Mouse (Mus musculus) lung, postnatal 14 days (tissue): ENCODE data around the gene Kcnmb3.
"Not testable (repeated sequence)": the region's sequence is repeated elsewhere in the genome, so short reads cannot be mapped to it uniquely, and the experiment has no call there.

ENCODE experiments used
- DNase-seq: peaks from one replicate; pipeline ENCODE4 v3.0.0; 2021

Kcnmb3 gene

GRCm38 (mm10) chr3:32494387-32495087 is 2.5 kb upstream of the Kcnmb3 start:
- peak; percentile 25 for DNase-seq

- DNase-seq, result no peak
These were observed 1.1 kb downstream of the Kcnmb3 start for GRCm38 (mm10) chr3:32490928-32491315.

GRCm38 (mm10) chr3:32490076-32490927 is 1.7 kb downstream of the Kcnmb3 start:
- DNase-seq, result no peak

- no peak for DNase-seq
These were observed 3.9 kb downstream of the Kcnmb3 start for GRCm38 (mm10) chr3:32488172-32488571.

- no peak for DNase-seq
These were observed 5.5 kb downstream of the Kcnmb3 start for GRCm38 (mm10) chr3:32486543-32486942.

GRCm38 (mm10) chr3:32483035-32483434 is 9.0 kb downstream of the Kcnmb3 start:
- DNase-seq, result no peak

- DNase-seq, result no peak
These were observed 12.1 kb downstream of the Kcnmb3 start for GRCm38 (mm10) chr3:32479961-32480360.

GRCm38 (mm10) chr3:32473184-32473583 is 18.8 kb downstream of the Kcnmb3 start:
- DNase-seq, result no peak

- no peak for DNase-seq
These were observed 19.7 kb downstream of the Kcnmb3 start for GRCm38 (mm10) chr3:32472191-32472900.

- peak; percentile 24 for DNase-seq
These were observed 20.9 kb downstream of the Kcnmb3 start for GRCm38 (mm10) chr3:32471098-32471497.

- no peak for DNase-seq
These were observed 21.6 kb downstream of the Kcnmb3 start for GRCm38 (mm10) chr3:32470449-32470848.

GRCm38 (mm10) chr3:32468411-32468810 is 23.6 kb downstream of the Kcnmb3 start:
- no peak for DNase-seq

GRCm38 (mm10) chr3:32467321-32467720 is 24.7 kb downstream of the Kcnmb3 start:
- DNase-seq, result no peak

GRCm38 (mm10) chr3:32459777-32460176 is 32.3 kb downstream of the Kcnmb3 start:
- DNase-seq, result peak; percentile 56

- DNase-seq, result no peak
These were observed 37.6 kb downstream of the Kcnmb3 start for GRCm38 (mm10) chr3:32454329-32455021.

- DNase-seq, result no peak
These were observed 50.3 kb downstream of the Kcnmb3 start for GRCm38 (mm10) chr3:32441710-32442109.

- DNase-seq, result no peak
These were observed 53.3 kb downstream of the Kcnmb3 start for GRCm38 (mm10) chr3:32438716-32439115.

- DNase-seq, result no peak
These were observed 54.2 kb downstream of the Kcnmb3 start for GRCm38 (mm10) chr3:32437820-32438219.

- DNase-seq, result no peak
These were observed 54.7 kb downstream of the Kcnmb3 start for GRCm38 (mm10) chr3:32437297-32437696.

- no peak for DNase-seq
These were observed 55.9 kb downstream of the Kcnmb3 start for GRCm38 (mm10) chr3:32436101-32436500.

GRCm38 (mm10) chr3:32434016-32434415 is 58.0 kb downstream of the Kcnmb3 start:
- no peak for DNase-seq

- DNase-seq, result no peak
These were observed 61.6 kb downstream of the Kcnmb3 start for GRCm38 (mm10) chr3:32430394-32430793.

- not testable (repeated sequence) for DNase-seq
These were observed 62.7 kb downstream of the Kcnmb3 start for GRCm38 (mm10) chr3:32429351-32429750.
